Mouse (Mus musculus) forebrain, embryonic 14.5 days (tissue): ENCODE results near the gene Tomm34. TPM values are rescaled to one million over a fixed set of nuclear protein-coding genes. Genes with fewer than 3 reads are reported as not detected.
A peak's percentile ranks its signal among the peaks of the same experiment; 100 is the strongest.

ENCODE experiments used
- ATAC-seq: fragments of 200-750 bp; cut with Nextera tagmentation; 2 replicates; pipeline ENCODE4 v1.8.0; 2017; ENCODE audit warnings: mild to moderate bottlenecking, moderate library complexity
- DNase-seq: peaks from one replicate; pipeline ENCODE4 v3.0.0-alpha.2; 2015; ENCODE audit warnings: low spot score
- H3K27ac ChIP-seq: fragments of 300-500 bp; sonication (generic); 2 replicates; pipeline ENCODE4 v1.5.1; 2014; ENCODE audit warnings: low read depth, mild to moderate bottlenecking, control low read depth, low read length, moderate library complexity
- H3K27me3 ChIP-seq: fragments of 300-500 bp; sonication (generic); replicated peaks from 2 replicates; pipeline ENCODE4 v1.6.1; 2014; ENCODE audit warnings: low read length, control low read depth, mixed read lengths; ENCODE audit not compliant: control insufficient read depth, insufficient read depth
- H3K36me3 ChIP-seq: fragments of 300-500 bp; sonication (generic); 2 replicates; pipeline ENCODE4 v1.6.1; 2014; ENCODE audit warnings: low read length, control low read depth; ENCODE audit not compliant: control insufficient read depth, insufficient read depth
- H3K4me1 ChIP-seq: fragments of 300-500 bp; sonication (generic); 2 replicates; pipeline ENCODE4 v1.6.1; 2014; ENCODE audit warnings: antibody characterized with exemption, low read length, control low read depth; ENCODE audit not compliant: control insufficient read depth, insufficient read depth
- H3K4me2 ChIP-seq: fragments of 300-500 bp; sonication (generic); 2 replicates; pipeline ENCODE4 v1.6.1; 2014; ENCODE audit warnings: mild to moderate bottlenecking, control low read depth, low read length
- H3K4me3 ChIP-seq: fragments of 300-500 bp; sonication (generic); 2 replicates; pipeline ENCODE4 v1.5.1; 2014; ENCODE audit warnings: low read depth, low read length, control low read depth
- H3K9ac ChIP-seq: fragments of 300-500 bp; sonication (generic); 2 replicates; pipeline ENCODE4 v1.6.1; 2014; ENCODE audit warnings: mild to moderate bottlenecking, low read length, control low read depth, moderate library complexity
- H3K9me3 ChIP-seq: fragments of 300-500 bp; sonication (generic); replicated peaks from 2 replicates; pipeline ENCODE4 v1.6.1; 2016; ENCODE audit warnings: low read length, control low read depth, mixed read lengths; ENCODE audit not compliant: control insufficient read depth
- WGBS: fragments of 180-500 bp; shearing (Covaris S2); extraction: QIAGEN DNeasy Blood & Tissue Kit; methylation state at CpG from one replicate; pipeline ENCODE4 v1.1.7; 2014; 5-methylcytosine and 5-hydroxymethylcytosine counted together
- polyA plus RNA-seq: library from polyadenylated mRNA; unstranded; fragments of >200 nt; fragmentation: Nextera tagmentation; extraction: Ambion mirVana; gene quantifications from 2 replicates; pipeline ENCODE4 v1.2.1, GENCODE M21; 2014

Gene Tomm34
- polyA plus RNA-seq, 1 experiment from 2014 or later = 53.1 TPM

DNA sequence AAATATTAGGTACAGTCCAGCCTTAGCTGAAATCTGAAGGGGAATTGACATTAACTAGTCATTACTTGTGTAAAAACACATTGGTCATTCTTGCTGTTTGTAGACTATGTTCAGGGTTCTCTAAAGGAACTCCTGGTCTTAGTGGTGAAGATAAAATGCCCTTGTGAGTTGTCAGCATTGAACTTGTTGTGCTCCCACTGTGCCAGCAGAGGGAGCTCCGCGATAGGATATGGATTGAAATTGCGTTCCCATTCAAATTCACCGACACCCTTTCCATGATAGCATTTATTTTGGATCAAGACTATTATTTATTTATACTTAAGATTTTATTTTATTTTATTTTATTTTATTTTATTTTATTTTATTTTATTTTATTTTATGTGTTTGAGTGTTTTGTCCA is 32.5 kb upstream of the Tomm34 start:
- DNase-seq = peak; percentile 75
- no peak overlapping the region for H3K9ac ChIP-seq
- ATAC-seq = no peak
- no peak overlapping the region for H3K27ac ChIP-seq
- H3K4me1 ChIP-seq = no peaks in the 10 kb centered on the region
- 22% methylated on average over 4 of the region's 4 CpGs for WGBS
- H3K36me3 ChIP-seq = peaks cover 53% of the 10 kb centered on the region
- H3K4me2 ChIP-seq = no peak overlapping the region
- no peaks in the 10 kb centered on the region for H3K27me3 ChIP-seq
- no peaks in the 10 kb centered on the region for H3K9me3 ChIP-seq
- H3K4me3 ChIP-seq = no peak overlapping the region

DNA sequence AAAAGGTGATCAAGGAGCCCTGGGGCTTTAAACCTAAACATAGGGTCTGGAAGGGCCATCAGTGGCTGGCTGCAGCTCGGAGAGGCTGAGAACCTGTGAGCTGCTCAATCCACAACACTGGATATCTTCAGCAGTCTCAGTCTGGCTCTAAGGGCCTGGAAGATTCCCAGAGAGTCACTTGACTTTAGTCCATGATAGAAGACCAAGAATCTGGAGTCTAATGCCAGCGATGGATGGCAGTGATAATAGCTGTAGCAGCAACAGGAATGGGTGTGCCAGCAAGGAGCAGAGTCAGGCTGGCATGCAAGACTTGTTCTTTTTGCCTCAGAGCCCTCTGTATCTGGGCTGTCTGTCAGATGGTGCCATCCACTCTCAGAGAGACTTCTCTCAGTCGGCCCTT is 31.4 kb upstream of the Tomm34 start:
- H3K4me1 ChIP-seq = no peaks in the 10 kb centered on the region
- H3K27me3 ChIP-seq = no peaks in the 10 kb centered on the region
- peaks cover 57% of the 10 kb centered on the region for H3K36me3 ChIP-seq
- no peak overlapping the region for H3K4me3 ChIP-seq
- H3K9ac ChIP-seq = no peak overlapping the region
- DNase-seq (no peak), ATAC-seq (no peak)
- no peaks in the 10 kb centered on the region for H3K9me3 ChIP-seq
- no peak overlapping the region for H3K4me2 ChIP-seq
- H3K27ac ChIP-seq = no peak overlapping the region
- 80% methylated on average over 3 of the region's 3 CpGs for WGBS

DNA sequence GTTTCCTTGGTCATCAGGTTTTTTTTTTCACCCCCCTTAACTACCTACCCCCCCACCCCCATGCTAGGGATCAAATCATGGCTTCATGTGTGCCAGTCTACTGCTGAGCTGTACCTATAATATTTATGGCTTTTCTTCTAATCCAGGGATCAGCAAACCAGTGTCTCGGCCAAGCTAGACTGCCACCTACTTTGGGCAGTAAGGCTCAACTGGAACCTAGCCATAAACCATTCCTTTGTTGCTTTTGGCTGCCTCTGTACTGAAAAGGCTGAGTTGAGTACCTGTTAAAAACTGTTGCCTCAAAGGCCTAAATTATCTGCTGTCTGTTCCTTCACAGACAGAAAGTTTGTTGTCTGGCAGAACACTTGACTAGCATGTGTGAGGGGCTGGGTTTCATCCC is 31.0 kb upstream of the Tomm34 start:
- Histone ChIP-seq H3K4me3 (no peak overlapping the region), H3K36me3 (peaks cover 55% of the 10 kb centered on the region)

DNA sequence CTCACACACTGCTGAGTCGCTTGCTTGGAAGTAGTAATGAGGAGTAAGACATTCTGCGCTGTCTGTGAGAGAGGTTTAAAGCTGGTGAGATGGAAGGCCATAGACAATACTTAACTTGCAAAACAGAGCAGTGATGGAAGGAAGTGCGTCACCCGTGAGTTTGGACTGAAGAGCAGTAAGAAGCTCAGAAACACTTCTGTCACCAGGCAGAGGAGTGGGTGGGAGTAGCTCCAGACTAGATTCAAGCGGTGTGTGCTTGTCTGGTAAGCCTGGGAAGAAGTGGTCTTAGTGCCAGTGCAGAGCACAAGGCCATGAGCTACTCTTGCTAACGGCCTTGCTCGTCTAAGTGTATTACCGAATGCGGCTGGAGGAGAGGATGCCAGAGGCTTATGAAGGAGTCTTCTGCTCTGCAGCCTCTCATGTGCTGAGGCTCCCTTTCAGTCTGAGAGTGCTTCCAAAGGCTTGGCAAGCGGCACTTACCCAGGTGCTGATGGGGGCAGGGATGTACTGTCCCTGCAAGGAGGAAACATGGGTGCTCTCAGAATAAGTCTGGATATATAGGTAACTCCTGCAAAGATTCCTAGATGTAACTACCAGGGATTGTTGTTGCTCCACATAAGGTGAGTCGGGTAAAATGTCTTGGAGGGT is 27.8 kb upstream of the Tomm34 start:
- Histone ChIP-seq H3K4me3 (no peak overlapping the region), H3K27me3 (no peaks in the 10 kb centered on the region), H3K27ac (no peak overlapping the region), H3K9ac (no peak overlapping the region), H3K4me2 (no peak overlapping the region), H3K36me3 (peaks cover 55% of the 10 kb centered on the region), H3K4me1 (no peaks in the 10 kb centered on the region), H3K9me3 (no peaks in the 10 kb centered on the region)
- 94% methylated on average over 11 of the region's 11 CpGs for WGBS
- ATAC-seq (no peak), DNase-seq (no peak)

More for the DNA sequence above, 31.0 kb upstream of the Tomm34 start:
- H3K9ac ChIP-seq = no peak overlapping the region
- no peaks in the 10 kb centered on the region for H3K9me3 ChIP-seq
- H3K4me2 ChIP-seq = no peak overlapping the region
- H3K4me1 ChIP-seq = no peaks in the 10 kb centered on the region
- ATAC-seq (no peak), DNase-seq (no peak)
- 86% methylated on average over 1 of the region's 1 CpGs for WGBS
- no peaks in the 10 kb centered on the region for H3K27me3 ChIP-seq
- H3K27ac ChIP-seq = no peak overlapping the region

- H3K4me2 ChIP-seq = no peak overlapping the region
- ATAC-seq (no peak), DNase-seq (no peak)
- H3K4me1 ChIP-seq = no peaks in the 10 kb centered on the region
- H3K27me3 ChIP-seq = no peaks in the 10 kb centered on the region
- no peak overlapping the region for H3K9ac ChIP-seq
- peaks cover 41% of the 10 kb centered on the region for H3K36me3 ChIP-seq
- 82% methylated on average over 7 of the region's 7 CpGs for WGBS
- H3K4me3 ChIP-seq = no peak overlapping the region
- H3K27ac ChIP-seq = no peak overlapping the region
- no peaks in the 10 kb centered on the region for H3K9me3 ChIP-seq
Measured at GRCm38 (mm10) chr2:164094152-164094551, 23.2 kb upstream of the Tomm34 start.

GRCm38 (mm10) chr2:164089508-164089907 is 18.5 kb upstream of the Tomm34 start:
- Histone ChIP-seq H3K27ac (no peak overlapping the region), H3K9me3 (no peaks in the 10 kb centered on the region), H3K4me2 (no peak overlapping the region), H3K4me1 (no peaks in the 10 kb centered on the region), H3K9ac (no peak overlapping the region), H3K27me3 (no peaks in the 10 kb centered on the region), H3K4me3 (no peak overlapping the region), H3K36me3 (peaks cover 56% of the 10 kb centered on the region)
- WGBS = 80% methylated on average over 4 of the region's 4 CpGs
- DNase-seq (no peak), ATAC-seq (no peak)

DNA sequence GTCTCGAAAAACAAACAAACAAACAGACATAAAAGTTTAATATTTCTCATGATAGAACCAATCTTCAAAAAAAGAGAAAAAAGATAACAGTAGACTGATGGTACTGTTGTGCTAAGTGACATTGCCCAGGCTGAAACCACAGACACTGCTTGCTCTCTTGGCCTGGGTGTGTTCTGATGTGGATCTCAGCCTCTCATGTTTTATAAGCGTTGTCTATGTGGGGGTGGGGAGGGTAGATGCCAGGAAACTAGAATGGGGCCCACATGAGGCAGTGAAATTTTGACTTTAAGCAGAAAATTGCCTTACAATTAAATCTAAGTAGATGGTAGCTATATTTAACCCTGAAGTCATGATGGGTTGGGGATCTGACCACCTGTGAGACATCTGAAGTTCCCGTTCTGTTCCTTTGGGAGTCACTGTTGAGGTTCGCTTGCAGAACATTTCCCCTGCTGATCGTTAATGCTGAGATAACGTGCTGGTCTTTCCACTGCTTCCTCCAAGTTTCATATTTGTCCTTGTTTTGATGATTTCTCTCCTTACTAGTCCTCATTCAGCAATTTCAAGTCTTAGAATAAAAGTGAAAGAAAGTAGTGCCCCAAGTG is 16.5 kb upstream of the Tomm34 start:
- Histone ChIP-seq H3K4me3 (no peak overlapping the region), H3K4me1 (no peaks in the 10 kb centered on the region), H3K4me2 (no peak overlapping the region), H3K9ac (no peak overlapping the region), H3K9me3 (no peaks in the 10 kb centered on the region), H3K27ac (no peak overlapping the region), H3K27me3 (no peaks in the 10 kb centered on the region), H3K36me3 (peaks cover 76% of the 10 kb centered on the region)
- DNase-seq (no peak), ATAC-seq (no peak)
- WGBS = 92% methylated on average over 6 of the region's 6 CpGs

GRCm38 (mm10) chr2:164084342-164084700 is 13.4 kb upstream of the Tomm34 start:
- ATAC-seq = no peak
- H3K27me3 ChIP-seq = no peaks in the 10 kb centered on the region
- WGBS = 94% methylated on average over 7 of the region's 7 CpGs
- DNase-seq = no peak
- no peak overlapping the region for H3K4me2 ChIP-seq
- no peaks in the 10 kb centered on the region for H3K4me1 ChIP-seq
- no peak overlapping the region for H3K4me3 ChIP-seq
- no peak overlapping the region for H3K9ac ChIP-seq
- H3K36me3 ChIP-seq = peaks cover 94% of the 10 kb centered on the region
- no peaks in the 10 kb centered on the region for H3K9me3 ChIP-seq
- no peak overlapping the region for H3K27ac ChIP-seq

- no peak for DNase-seq
- H3K9me3 ChIP-seq = no peaks in the 10 kb centered on the region
- no peak overlapping the region for H3K9ac ChIP-seq
- no peaks in the 10 kb centered on the region for H3K4me1 ChIP-seq
- ATAC-seq = no peak
- no peaks in the 10 kb centered on the region for H3K27me3 ChIP-seq
- peaks cover 89% of the 10 kb centered on the region for H3K36me3 ChIP-seq
- H3K4me2 ChIP-seq = no peak overlapping the region
- H3K4me3 ChIP-seq = no peak overlapping the region
- no peak overlapping the region for H3K27ac ChIP-seq
- 90% methylated on average over 19 of the region's 19 CpGs for WGBS
Measured at GRCm38 (mm10) chr2:164083609-164084341, 12.8 kb upstream of the Tomm34 start.
